Mouse (Mus musculus) adrenal gland, adult 18-20 months (tissue): ENCODE measurements around the gene Tctex1d4. TPM values are rescaled to one million over a fixed set of nuclear protein-coding genes. Genes with fewer than 3 reads are reported as not detected.

Experiments used
- microRNA-seq, 2 experiments: library from miRNA; unstranded; fragments of <30 nt; microRNA quantifications; one replicate each; pipeline ENCODE4 v1.2.0; 2021; ENCODE audit warnings: borderline number of aligned reads in 2 of 2
- total RNA-seq, 2 experiments: library from RNA; stranded (reverse); gene quantifications; 1 replicate in 1 of 2; 2 replicates in 1 of 2; pipeline ENCODE4 v1.2.3; 2021

Tctex1d4 gene
- total RNA-seq, 2 experiments from 2014 or later = not detected

Small RNA genes lying within 50 kb of the gene (microRNA-seq; reads per million reads assigned to microRNA genes)
- 0 reads per million in 2 experiments for gene Gm22398

Other genes with a start within 250 kb of the Tctex1d4 start
- gene Zswim5, start 249.4 kb upstream of the Tctex1d4 start, total RNA-seq = 1 to 10 TPM; 3.8 to 5.2 TPM
- gene Urod, start 132.4 kb upstream of the Tctex1d4 start, total RNA-seq = 100 to 1,000 TPM; 116 to 124 TPM
- 10 to 100 TPM; 26.7 to 28.0 TPM for gene Hectd3, start 131.5 kb upstream of the Tctex1d4 start, total RNA-seq
- gene Eif2b3, start 107.4 kb upstream of the Tctex1d4 start, total RNA-seq = 10 to 100 TPM; 29.5 to 30.9 TPM
- 1 to 10 TPM; 2.2 to 2.6 TPM for gene Ptch2, start 30.7 kb upstream of the Tctex1d4 start, total RNA-seq
- 10 to 100 TPM in 1 of 2 experiments, 1 to 10 TPM in 1; 9.1 to 11.0 TPM for gene Btbd19, start 1.1 kb upstream of the Tctex1d4 start, total RNA-seq
- 10 to 100 TPM; 14.1 to 42.2 TPM for gene Plk3, start 7.2 kb downstream of the Tctex1d4 start, total RNA-seq
- 100 to 1,000 TPM; 912 to 968 TPM for gene Rps8, start 29.4 kb downstream of the Tctex1d4 start, total RNA-seq
- under 1 TPM; 0.51 to 0.56 TPM for gene Kif2c, start 55.8 kb downstream of the Tctex1d4 start, total RNA-seq
- gene Tmem53, start 125.2 kb downstream of the Tctex1d4 start, total RNA-seq = 10 to 100 TPM; 38.6 to 66.8 TPM
- gene Armh1, start 125.3 kb downstream of the Tctex1d4 start, total RNA-seq = 1 to 10 TPM; 1.9 to 2.4 TPM